Mouse (Mus musculus): ENCODE measurements around the gene Mrps18b.

Mrps18b gene

DNA sequence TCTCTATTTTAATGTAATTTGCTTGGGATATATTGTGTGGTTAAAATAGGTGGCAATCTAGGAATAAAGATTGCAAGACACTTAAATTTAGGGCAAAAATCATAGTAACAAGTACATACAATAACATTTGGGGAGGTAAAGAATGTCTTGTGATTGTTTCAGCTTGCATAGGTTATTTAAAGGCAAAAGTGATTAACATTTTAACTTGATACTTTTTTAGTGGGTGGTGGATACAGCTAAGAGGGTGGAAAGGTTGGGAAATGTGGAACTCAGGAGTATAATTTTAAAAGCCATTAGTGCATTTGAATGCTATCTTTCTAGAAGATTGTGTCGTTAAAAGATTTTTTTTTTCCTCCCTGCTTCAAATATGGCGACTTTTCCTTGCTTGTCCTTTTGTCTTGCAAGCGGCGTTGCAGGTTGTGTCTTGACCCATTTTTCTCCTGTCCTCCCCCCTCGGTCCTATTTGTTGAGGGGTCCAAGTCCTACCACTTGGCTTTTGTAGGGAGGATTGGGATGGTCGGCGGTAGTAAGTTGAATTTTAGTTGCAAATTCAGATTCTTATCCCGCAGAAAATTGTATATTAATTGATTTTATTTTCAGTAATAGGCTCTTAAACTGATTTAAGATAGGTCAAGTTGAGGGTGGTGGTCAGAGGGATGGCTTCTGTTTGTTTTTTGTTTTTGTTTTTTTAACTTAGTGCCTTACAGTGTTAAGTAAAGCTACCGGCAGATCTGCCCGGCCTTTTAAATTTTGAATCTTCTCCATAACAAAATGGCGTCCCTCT is 2.3 kb upstream of the Mrps18b start:
- peak; percentile 77 for DNase-seq (ENCODE audit: low read depth, low spot score)

DNA sequence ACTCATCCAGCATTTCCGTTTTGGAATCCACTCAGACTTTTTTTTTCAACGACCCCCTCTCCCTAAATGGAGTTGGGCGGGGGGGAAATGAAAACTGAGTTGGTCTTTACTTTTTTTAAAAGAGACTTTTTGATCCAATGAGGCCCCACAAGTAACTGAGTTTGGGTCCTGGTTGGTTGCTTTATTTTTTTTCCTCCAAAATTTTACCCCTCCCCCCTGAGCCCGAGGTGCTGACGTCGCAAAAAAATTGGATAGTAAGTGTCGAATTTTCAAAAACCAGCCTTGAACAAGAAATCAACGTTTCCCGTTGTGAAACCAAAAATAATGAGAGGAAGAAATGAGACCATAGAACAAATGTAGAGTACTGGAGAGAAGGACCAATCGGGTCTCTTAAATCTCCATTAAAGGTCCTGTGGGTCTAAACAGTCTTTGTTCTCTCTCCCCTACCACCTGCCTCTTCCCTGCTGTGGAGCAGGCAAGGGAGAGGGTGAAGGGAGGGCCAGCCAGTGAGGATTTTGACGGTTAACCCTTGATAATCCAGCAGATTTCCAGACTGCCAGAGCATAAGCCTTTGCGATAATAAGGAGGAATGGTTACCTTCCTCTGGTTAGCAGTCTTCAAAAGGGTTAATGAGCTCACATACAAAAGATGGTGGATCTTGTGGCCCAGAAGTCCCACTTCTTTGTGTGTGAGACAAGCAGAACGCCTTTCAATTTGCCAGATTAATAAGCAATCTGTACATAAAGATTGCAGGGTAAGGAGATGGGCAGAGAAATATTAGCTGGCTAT is 1.5 kb upstream of the Mrps18b start:
- peak; percentile 74 for DNase-seq (ENCODE audit: low read depth, low spot score)

DNA sequence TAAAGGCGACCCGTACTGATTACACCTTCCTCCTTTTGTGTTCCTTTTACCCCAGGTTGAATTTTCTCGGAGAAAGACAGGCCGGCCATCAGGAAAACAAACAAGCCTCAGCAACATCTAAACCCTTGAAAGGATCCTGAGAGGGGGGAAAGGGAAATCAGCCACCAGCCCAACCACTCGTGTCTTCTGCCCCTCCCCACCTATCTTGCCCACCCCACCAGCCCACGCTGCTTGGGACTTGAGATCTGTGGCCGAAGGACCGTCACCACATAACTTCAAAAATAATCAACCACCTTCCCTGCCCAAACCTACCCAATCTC is 914 bp upstream of the Mrps18b start:
- no peak for DNase-seq (ENCODE audit: low read depth, low spot score)

DNA sequence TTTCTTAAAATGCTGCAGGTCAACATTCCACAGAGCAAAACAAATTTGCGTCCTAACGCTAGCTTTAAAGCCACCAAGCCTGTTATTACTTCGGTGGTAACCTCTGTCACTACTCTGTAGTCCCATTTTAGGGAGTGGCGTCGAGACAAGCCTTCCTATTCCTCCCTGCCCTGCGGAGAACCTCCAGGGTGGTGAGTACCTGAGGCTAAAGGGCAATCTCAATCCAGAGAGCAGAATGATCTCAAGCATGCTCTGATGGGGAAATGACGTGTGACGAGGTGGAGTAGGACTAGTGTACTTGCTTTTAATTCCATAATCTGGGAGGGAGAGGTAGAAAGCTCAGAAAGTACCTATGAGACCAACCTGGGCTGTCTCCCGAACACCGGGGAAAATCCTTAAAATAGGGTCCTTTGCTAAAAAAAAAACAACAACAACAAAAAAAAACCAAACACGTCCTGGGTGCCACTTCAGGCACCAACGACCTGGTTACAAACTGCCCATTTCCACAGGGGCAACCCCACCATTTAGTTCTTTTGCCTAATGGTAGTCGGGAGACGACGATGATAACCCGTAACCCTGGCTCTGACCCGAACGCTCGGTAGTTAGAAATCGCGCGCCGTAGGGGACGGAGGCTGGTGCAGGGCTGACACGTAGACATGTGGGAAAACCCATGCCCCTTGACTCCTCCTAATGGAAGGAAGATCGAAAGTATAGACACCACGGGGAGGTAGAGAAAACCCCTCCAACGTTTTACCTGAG is 472 bp downstream of the Mrps18b start:
- no peak for DNase-seq (ENCODE audit: low read depth, low spot score)

DNA sequence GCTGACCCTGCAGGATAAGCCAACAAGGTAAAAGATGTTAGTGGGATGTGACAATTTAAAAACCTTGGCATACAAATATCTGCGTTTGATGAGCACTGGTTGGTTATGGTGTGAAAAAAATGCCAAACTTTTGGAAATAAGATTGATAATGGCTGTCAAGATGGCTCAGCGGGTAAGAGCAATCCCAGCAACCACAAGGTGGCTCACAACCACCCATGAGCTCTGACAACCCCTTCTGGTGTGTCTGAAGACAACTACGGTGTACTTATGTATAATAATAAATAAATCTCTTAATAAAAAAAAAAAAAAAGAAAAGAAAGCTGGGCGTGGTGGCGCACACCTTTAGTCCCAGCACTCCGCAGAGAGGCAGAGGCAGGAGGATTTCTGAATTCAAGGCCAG is 1.2 kb downstream of the Mrps18b start:
- no peak for DNase-seq (ENCODE audit: low read depth, low spot score)

DNA sequence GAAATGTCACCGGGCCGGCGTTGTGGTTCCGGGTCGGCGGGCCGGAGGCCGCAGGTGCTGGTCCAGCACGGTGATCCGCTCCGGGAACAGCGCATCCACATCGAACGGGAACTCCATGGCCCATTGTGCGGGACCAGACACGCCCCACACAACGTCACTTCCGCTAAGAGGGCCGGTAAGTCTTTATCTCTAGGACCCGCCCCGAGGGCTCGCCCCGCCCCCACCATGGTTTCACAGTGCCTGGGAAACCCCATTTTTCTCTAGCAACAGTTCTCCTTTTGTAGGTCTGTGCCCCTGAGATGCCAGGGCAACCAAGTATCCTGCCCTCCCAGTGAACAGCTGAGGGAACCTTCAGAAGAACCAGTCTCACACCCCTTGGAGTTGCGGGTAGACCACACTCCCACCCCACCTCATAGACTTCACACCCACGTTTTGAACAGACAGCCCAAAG is 6.2 kb downstream of the Mrps18b start, which contains the start of gene Atat1:
TSS of gene Atat1 (minus strand) at position 157 of the 451 bp plus-strand sequence.
- DNase-seq (ENCODE audit: low read depth, low spot score): peak; percentile 96

DNA sequence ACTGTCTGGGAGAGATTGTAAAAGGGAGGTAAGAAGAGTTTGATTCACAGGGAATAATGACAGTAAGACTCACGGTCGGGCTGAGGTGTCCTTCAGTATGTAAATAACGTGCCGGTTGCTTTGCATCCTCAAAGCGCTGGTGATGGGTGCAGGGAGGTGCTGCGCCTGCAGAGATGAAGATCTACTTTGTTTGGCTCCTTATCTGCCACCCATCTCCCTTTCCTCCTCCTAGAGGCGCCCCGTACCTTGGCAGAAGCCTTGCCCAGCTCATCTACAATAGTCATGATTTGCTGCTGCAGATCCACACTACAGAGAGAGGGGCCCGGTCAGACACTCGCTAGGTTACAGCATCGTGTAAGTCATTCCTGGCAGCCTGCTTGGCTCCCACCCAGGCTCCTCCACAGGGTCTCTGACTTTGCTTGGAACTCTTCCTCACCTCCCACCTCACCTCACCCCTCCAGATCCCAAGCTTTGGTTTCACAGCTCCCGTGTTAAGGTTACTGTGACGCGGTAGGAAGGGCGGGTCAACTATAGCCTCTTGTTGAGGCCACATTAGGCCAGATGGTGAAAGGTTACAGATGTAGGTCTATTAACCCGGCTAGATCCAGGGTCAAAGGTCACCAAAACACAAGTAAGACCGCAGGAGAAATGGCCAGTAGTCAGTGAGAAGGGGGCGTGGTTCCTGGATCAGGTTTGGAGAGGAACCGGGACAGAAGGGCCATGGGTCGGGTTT is 6.8 kb downstream of the Mrps18b start:
- peak; percentile 50 for DNase-seq (ENCODE audit: low read depth, low spot score)

DNA sequence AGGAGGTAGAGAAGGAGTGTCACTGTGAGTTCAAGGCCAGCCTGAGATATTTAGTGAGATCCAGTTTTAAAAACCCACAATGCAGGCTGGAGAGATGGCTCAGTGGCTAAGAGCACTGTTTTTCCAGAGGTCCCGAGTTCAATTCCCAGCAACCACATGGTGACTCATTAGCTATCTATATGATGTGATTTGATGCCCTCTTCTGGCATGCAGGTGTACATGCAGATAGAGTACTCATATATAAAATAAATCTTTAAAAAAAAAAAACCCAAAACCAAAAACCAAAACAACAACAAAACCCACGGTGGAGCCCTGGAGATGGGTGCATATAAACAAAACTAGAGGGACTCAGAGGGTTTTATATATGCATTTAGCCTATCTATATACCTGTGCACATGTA is 8.6 kb downstream of the Mrps18b start:
- peak; percentile 46 for DNase-seq (ENCODE audit: low read depth, low spot score)

DNA sequence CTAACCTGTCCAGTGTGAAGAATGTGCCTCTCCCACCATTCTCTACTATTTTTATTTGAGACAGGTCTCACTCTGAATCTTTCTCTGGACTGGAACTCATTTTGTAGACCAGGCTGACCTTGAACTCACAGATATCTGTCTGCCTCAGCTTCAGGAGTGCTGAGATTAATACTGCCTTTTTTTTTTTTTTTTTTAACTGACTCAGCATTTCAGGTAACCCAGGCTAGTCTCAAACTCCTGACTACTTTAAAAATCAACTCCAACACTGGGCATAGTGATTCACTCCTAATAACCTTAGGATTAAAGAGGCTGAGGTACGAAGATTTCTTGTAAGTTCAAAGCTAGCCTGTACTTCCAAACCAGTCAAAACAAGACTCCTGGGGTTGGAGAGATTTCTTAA is 10.6 kb downstream of the Mrps18b start:
- no peak for DNase-seq (ENCODE audit: low read depth, low spot score)

DNA sequence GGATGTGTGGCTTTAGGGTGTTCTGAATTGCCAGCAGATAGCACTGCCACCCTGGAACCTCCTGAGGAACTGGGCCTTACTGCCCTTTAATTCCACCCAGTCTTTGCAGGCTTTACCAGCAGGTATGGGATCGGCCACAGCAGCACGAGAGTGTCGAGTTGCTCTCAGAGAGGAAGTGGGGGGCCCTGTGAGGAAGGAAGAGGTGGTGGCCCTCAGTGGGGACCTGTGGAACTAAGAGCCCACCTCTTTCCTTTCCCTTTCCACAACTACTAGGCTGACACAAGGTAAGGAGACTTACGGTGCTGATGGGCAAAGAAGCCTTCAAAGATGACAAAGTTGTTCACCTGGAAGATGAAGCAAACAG is 12.2 kb downstream of the Mrps18b start:
- DNase-seq (ENCODE audit: low read depth, low spot score): no peak

DNA sequence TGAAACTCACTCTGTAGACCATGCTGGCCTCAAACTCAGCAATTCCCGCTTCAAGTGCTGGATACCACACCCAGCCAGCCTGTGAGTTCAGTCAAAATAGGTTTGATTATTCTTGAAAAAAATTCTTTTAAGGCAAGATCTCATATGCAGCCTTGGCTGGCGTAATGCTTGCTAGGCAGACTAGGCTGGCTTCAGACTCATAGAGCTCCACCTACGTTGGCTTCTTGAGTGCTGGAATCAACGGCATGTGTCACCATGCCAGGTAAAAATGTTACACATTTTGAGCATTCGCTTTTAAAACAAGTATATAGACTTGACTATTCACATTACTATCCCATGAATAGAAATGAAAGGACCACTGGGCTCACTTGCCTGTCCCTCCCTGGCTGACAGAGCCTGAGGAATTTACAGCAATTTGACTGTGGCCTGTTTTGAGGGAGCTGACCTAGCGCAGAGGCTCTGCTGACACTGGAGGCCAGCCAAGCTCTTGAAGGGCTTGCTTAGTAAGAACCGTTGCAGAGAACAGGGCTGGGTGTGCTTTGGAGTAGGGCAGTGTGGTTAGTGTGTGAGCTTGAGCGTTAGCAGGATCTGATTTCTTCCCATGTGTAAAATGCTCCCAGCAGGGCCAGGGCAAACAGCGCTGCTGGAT is 12.7 kb downstream of the Mrps18b start:
- DNase-seq (ENCODE audit: low read depth, low spot score): no peak

DNA sequence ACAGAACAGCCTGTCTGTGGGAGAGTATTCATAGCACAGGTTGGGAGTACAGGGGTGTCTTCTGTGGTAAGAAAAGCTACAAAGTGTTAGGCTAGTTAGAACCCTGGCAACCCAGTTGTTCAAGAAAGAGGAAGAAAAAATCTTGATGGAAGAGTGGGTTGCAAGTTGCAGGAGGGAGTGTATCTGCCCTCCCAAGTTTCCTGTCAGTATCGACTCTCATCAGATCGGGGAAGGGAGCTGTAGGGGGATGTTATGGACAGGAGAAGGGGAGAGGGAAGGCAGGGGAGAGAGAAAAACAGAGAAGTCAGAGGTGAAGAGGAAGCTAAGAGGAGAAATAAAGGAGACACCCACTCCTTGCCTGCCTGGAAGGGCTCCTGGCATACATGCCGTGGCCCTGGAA is 15.6 kb downstream of the Mrps18b start:
- no peak for DNase-seq (ENCODE audit: low read depth, low spot score)

DNA sequence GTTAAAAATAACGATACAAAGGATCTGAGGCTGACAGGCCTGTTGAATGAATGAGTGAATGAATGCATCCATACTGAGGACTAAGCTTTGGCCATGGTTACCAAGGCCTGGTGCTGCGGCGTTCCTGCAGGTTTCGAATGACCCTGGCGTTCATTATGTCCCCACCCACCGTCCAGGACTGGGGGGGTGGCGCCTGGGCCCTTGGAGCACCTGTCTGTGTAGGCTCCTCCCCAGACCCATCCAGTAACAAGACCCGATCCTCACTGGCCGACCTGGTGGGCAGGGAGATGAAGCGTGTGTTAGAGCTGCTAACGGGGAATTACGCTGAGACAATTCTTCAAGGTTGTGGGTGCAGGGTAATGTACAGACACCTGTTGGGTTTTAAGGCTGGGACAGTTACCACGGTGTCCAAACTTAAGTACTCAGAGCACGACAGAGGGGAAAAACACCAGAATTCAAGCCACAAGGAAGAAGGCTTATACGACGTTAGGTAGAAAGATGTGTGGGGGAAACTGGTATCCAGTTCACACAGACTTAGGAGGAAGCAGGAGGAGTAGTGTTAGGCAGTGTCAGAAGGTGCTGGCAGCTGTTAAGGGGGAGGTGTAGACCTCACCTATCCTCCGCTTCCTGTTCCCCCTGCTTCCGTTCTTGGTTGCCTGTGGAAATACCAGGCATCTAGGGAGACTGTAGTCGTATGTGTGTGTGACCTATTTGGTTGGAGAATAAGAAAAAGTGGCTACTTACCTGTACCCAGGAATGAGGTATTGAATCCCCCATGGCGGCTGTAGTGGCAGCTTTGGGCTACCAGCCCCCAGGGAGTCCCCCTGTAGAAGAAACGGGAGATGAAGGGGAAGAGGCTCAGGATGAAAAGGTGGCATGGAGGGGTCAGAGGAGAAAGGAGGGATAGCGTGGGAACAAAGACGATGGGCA is 18.3 kb downstream of the Mrps18b start:
- DNase-seq (ENCODE audit: low read depth, low spot score): no peak

DNA sequence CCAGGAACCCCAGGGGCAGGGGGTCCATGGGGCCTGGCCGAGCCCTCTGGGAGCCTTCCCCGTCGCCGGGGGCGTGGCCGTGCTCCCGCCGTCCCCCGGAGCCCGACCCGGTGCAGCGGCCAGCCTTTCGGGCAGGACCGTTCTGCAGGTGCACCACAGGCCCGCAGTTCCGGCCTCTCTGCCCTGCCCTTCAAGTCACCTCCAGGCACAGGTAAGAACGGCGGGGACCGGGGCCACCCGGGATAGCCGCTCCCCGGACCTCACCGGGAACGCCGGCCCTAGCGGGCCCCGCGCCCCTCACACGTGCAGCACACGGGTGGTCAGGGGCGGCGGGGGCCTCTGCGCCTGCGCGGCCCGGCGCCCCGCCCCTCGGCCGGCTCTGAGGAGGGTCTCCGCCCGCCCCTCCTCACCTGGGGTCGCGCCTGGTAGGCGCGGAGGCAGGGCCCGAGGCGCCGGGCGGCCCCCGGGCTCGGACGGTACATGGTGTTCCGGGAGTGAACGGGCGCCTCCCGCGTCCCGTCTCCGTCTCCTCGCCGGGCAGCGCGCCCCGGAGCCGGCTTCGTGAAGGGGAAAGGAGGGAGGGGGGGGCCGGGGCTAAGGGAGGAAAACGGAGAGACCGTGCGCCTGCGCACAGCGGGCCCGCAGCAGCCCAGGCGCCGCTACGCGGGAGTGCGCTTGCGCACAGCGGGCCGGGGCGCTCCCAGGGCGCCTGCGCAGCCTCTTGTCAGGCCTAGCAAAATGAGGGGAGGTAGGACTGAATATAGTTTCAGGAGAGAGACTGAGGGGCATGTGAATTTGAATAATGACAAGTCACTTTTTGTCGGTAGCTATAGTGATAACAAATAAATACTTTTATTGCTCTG is 19.2 kb downstream of the Mrps18b start, which contains the start of gene 2310061I04Rik:
TSS of gene 2310061I04Rik (minus strand) at position 651 of the 863 bp plus-strand sequence.
- peak; percentile 96 for DNase-seq (ENCODE audit: low read depth, low spot score)

DNA sequence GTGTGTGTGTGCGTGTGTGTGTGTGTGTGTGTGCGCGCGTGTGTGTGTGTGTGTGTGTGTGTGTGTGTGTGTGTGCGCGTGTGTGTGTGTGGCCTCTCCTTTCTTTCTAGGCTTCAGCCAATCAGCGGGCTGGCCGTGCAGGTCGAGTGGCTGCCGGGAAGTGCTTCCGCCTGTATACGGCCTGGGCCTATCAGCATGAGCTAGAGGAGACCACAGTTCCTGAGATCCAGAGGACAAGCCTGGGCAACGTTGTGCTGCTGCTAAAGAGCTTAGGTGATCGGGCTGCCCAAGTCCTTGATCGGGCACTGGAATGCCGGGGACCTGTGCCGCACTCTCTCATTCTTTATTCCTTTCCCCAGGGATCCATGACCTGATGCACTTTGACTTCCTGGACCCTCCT is 28.5 kb downstream of the Mrps18b start:
- DNase-seq (ENCODE audit: low read depth, low spot score): no peak

DNA sequence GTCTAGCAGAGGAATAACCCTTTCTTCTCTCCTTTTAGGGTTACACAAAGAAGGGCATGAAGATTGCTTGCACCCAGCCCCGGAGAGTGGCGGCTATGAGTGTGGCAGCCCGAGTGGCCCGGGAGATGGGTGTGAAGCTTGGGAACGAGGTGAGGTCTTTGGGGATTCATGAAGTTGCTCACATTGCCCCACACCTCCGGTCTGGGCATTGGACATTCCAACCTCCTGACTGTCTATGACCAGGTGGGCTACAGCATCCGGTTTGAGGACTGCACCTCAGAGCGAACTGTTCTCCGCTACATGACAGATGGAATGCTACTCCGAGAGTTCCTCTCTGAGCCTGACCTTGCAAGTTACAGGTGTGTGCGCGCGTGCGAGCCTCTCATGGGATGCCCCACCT is 32.4 kb downstream of the Mrps18b start:
- no peak for DNase-seq (ENCODE audit: low read depth, low spot score)

DNA sequence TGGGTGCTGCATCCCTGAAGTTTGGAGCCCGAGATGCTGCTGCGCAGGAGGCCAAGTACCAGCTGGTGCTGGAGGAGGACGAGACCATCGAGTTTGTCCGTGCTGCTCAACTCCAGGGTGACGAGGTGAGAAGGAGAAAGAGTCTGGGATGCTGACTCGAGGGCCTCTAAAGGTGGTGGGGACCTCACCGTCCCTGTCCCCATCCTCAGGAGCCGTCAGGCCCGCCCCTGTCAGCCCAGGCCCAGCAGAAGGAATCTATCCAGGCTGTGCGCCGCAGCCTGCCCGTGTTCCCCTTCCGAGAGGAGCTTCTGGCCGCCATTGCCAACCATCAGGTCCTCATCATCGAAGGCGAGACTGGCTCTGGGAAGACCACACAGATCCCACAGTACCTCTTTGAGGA is 33.3 kb downstream of the Mrps18b start:
- no peak for DNase-seq (ENCODE audit: low read depth, low spot score)

DNA sequence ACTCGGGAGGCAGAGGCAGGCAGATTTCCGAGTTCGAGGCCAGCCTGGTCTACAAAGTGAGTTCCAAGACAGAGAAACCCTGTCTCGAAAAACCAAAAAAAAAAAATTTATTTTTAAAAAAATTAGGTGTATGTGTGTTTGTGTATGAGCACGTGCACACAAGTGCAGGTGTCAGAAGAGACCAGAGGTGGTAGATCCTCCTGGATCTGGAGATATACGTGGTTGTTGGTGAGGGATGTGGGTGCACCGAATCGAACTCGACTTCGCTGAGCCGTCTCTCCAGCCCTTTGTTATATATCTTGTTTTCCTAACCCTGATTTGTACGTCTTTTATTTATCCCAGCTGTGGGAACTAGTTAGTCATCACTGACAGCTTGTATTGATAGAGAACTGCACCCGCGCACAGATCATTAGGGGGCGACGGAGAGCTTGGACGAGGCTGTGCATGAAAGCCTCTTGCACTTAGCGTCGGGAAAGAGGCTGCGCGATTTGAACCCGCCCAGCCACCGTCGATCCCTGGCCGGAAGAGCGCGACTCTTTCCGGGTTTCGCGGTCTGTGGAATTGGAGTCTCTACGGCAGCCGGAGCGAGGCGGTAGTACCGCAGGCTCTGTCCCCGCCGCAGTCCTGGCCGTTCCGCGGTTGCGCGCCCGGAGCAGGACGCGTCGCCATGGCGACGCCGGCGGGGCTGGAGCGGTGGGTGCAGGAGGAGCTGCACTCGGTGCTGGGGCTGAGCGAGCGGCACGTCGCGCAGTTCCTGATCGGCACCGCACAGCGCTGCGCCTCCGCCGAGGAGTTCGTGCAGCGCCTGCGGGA is 36.7 kb downstream of the Mrps18b start, which contains the start of gene Dhx16:
TSS of gene Dhx16 (plus strand) at position 575 of the 813 bp plus-strand sequence.
- DNase-seq (ENCODE audit: low read depth, low spot score): peak; percentile 98
